Mouse (Mus musculus) ES-E14 (cell line): ENCODE measurements around the gene Rars. TPM values are rescaled to one million over a fixed set of nuclear protein-coding genes. Genes with fewer than 3 reads are reported as not detected.

ENCODE experiments used
- DNase-seq: peaks from one replicate; pipeline ENCODE4 v3.0.0-alpha.2; 2013; ENCODE audit warnings: low read depth, low spot score
- H3K27ac ChIP-seq: 2 replicates; pipeline ENCODE4 v1.5.1; 2012; ENCODE audit warnings: low read depth, mild to moderate bottlenecking, low read length, moderate library complexity, mixed read lengths; ENCODE audit not compliant: poor library complexity, insufficient read depth, severe bottlenecking
- H3K36me3 ChIP-seq: 2 replicates; pipeline ENCODE4 v1.6.1; 2012; ENCODE audit warnings: mild to moderate bottlenecking, low read length, moderate library complexity, mixed read lengths; ENCODE audit not compliant: control insufficient read depth, poor library complexity, insufficient read depth, severe bottlenecking
- H3K4me1 ChIP-seq, 2 experiments: fragments of 150-350 bp in 1 of 2; sonication (generic) in 1 of 2; 2 replicates each; pipeline ENCODE4 v1.6.1; 2012; ENCODE audit warnings: low read length in 2 of 2, mild to moderate bottlenecking in 1 of 2, mixed read lengths in 1 of 2; ENCODE audit not compliant: control insufficient read depth in 2 of 2, insufficient read depth in 2 of 2, poor library complexity in 1 of 2
- H3K4me3 ChIP-seq, 2 experiments: fragments of 150-350 bp in 1 of 2; sonication (generic) in 1 of 2; 2 replicates each; pipeline ENCODE4 v1.5.1; 2012; ENCODE audit warnings: low read length in 2 of 2, low read depth in 1 of 2, mild to moderate bottlenecking in 1 of 2, mixed read lengths in 1 of 2; ENCODE audit not compliant: insufficient read depth in 1 of 2, poor library complexity in 1 of 2, severe bottlenecking in 1 of 2
- H3K9ac ChIP-seq: 2 replicates; pipeline ENCODE4 v1.6.1; 2012; ENCODE audit warnings: low read depth, mild to moderate bottlenecking, low read length, mixed read lengths; ENCODE audit not compliant: poor library complexity, insufficient read depth, severe bottlenecking
- H3K9me3 ChIP-seq: fragments of 150-350 bp; sonication (generic); 2 replicates; pipeline ENCODE4 v1.6.1; 2012; ENCODE audit warnings: low read depth, mild to moderate bottlenecking, low read length; ENCODE audit not compliant: control insufficient read depth, insufficient read depth
- CHD2 ChIP-seq: IDR thresholded peaks from 2 replicates; pipeline ENCODE4 v1.6.1; 2014; ENCODE audit warnings: mild to moderate bottlenecking, low read depth, low read length, inconsistent platforms
- HCFC1 ChIP-seq: IDR thresholded peaks from 2 replicates; pipeline ENCODE4 v1.6.1; 2012; ENCODE audit warnings: low read length, inconsistent platforms, borderline replicate concordance; ENCODE audit not compliant: insufficient read depth
- MAFK ChIP-seq: IDR thresholded peaks from 2 replicates; pipeline ENCODE4 v1.6.1; 2014; ENCODE audit warnings: mild to moderate bottlenecking, low read depth, low read length, inconsistent platforms; ENCODE audit not compliant: insufficient read depth
- ZC3H11A ChIP-seq: IDR thresholded peaks from 2 replicates; pipeline ENCODE4 v1.6.1; 2012; ENCODE audit warnings: low read depth, mild to moderate bottlenecking, inconsistent platforms, low read length, borderline replicate concordance
- ZNF384 ChIP-seq: IDR thresholded peaks from 2 replicates; pipeline ENCODE4 v1.6.1; 2012; ENCODE audit warnings: low read depth, low read length, inconsistent platforms
- in situ Hi-C, 2 experiments: fragments of 600-800 bp; cut with MboI; formaldehyde crosslinking; loops; one replicate each; pipeline ENCODE4 v1.15.1; 2025; ENCODE audit warnings: low sequenced_read_pairs in 2 of 2, inconsistent platforms in 1 of 2; ENCODE audit not compliant: unreplicated experiment in 2 of 2
- total RNA-seq: library from RNA; depleted of rRNA; stranded (reverse); fragments of 300-350 nt; gene quantifications from 2 replicates; pipeline ENCODE4 v1.2.3, GENCODE M21; 2012

Gene Rars
- total RNA-seq, 1 experiment, result 156 TPM

DNA sequence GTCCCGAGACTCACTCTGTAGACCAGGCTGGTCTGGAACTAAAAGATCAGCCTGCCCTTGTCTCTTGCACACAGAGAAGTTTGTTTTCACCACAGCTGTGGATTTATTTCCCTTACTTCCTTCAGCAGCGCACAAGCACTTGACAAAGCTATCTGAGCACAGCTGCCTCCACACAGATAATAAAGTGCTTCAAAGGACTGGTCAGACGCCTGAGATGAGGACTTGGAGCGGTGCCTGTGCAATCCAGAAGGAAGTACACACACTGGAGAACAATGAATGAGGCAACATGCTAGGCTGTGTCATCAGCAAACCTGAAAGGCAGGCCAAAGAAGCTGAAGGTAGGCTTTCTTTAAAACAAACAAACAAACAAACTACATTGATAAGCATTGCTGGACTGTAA lies 2.2 kb downstream of the Rars start:
- H3K9me3 ChIP-seq, result no peaks in the 10 kb centered on the region
- H3K4me1 ChIP-seq, result peaks cover 2 to 6% of the 10 kb centered on the region in 2 experiments
- no peak overlapping the region for H3K4me3 ChIP-seq
- peaks cover 44% of the 10 kb centered on the region for H3K36me3 ChIP-seq
- no peak for DNase-seq
- TF ChIP-seq CHD2 (no peak), ZC3H11A (no peak), ZNF384 (no peak), MAFK (no peak), HCFC1 (no peak)
- no peak overlapping the region for H3K27ac ChIP-seq
- in situ Hi-C loops, result no loop called here
- H3K9ac ChIP-seq, result no peak overlapping the region

DNA sequence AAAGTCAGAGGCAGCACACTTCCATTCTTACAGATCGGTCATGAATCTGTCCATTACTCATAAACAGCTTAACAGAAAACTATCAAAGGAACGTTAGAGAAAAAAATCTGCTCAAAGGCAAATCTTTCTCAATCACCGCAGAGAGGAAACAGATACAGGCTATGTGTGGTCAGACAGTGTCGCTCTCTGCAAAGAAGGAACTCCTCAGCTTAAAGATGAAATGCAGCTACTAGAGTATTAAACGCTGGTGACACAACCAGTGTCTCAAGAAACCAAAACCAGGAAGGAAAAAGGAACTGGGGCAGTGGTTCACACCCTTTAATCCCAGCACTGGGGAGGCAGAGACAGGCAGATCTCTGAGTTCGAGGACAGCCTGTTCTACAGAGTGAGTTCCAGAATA lies 6.6 kb downstream of the Rars start:
- Histone ChIP-seq H3K4me3 (no peak overlapping the region), H3K27ac (no peak overlapping the region), H3K9me3 (no peaks in the 10 kb centered on the region), H3K9ac (no peak overlapping the region), H3K4me1 (peaks cover 0 to 3% of the 10 kb centered on the region in 2 experiments; a peak in 1 of 4 replicates), H3K36me3 (peaks cover 57% of the 10 kb centered on the region)
- no peak for DNase-seq
- in situ Hi-C loops, result no loop called here
- TF ChIP-seq CHD2 (no peak), HCFC1 (no peak), MAFK (no peak)

DNA sequence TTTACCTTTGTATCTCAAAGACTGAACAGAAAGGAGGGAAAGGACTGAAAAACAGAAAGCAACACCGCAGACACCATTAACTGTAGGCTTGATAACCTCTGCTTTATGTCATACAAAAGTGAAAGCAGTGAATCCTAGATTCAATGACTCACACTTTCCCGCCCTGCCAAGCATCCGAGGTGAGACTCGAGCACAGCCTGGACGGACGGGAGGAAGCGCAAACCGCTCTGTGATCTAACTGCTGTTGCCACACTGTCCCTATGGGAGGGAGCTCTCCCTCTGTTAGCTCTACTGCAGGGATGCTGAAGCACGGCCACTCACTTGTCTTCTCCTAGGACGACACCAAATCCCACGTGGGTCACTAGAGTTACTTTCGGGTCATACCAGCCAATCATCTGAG lies 18.0 kb downstream of the Rars start:
- TF ChIP-seq HCFC1, result no peak
- TF ChIP-seq ZC3H11A, result no peak
- no peak for TF ChIP-seq MAFK
- no peak for TF ChIP-seq CHD2
- TF ChIP-seq ZNF384, result no peak
- peaks cover 49% of the 10 kb centered on the region for H3K36me3 ChIP-seq
- H3K4me1 ChIP-seq, result peaks cover 0 to 1% of the 10 kb centered on the region in 2 experiments; a peak in 1 of 4 replicates
- in situ Hi-C loops, result no loop called here
- DNase-seq, result no peak
- no peaks in the 10 kb centered on the region for H3K9me3 ChIP-seq
- H3K9ac ChIP-seq, result no peak overlapping the region
- H3K27ac ChIP-seq, result no peak overlapping the region
- H3K4me3 ChIP-seq, result no peak overlapping the region

DNA sequence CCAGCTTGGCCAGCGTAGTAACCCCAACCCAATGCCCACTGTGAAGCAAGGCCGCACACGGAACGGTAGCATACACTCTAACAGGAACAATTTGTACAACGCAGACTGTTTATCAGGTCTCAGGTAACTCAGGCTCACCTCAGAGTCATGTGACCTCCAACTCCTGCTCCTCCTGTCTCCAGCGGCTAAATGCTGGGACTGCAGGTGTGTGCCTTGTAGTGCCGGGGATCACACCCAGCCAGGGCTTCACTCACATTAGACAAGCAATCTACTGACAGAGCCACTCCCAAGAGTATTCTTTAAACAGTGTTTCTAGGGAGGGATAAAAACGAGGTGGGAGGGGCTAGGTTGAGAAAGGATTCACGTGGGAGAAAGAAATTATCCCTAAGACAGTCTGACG lies 22.8 kb downstream of the Rars start:
- peaks cover 48% of the 10 kb centered on the region for H3K36me3 ChIP-seq
- in situ Hi-C loops, result no loop called here
- peaks cover 0 to 4% of the 10 kb centered on the region in 2 experiments; a peak in 1 of 4 replicates for H3K4me1 ChIP-seq
- no peaks in the 10 kb centered on the region for H3K9me3 ChIP-seq
- H3K4me3 ChIP-seq, result no peak overlapping the region
- TF ChIP-seq ZC3H11A (no peak), CHD2 (no peak), ZNF384 (no peak), MAFK (no peak), HCFC1 (no peak)
- no peak overlapping the region for H3K27ac ChIP-seq
- H3K9ac ChIP-seq, result no peak overlapping the region
- no peak for DNase-seq

DNA sequence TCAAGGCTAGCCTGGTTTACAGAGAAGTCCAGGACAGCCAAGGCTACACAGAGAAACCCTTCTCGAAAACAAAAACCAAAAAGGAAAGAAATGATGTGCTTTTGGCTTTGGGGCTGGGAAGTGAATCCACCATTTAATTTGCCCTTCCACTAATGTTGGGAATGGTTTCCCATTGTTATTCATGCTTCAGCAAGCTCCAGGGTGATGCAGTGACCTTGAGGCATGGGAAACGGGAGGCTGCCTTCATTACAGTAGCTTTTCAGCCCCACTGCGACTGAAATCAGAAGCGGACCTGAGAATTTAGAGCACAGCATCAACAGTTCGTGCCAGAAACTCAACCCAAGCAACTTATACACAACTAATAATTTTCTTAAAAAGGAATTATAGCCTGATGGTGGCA lies 33.0 kb downstream of the Rars start:
- H3K9ac ChIP-seq, result no peak overlapping the region
- no peaks in the 10 kb centered on the region for H3K9me3 ChIP-seq
- TF ChIP-seq MAFK (no peak), ZC3H11A (no peak), CHD2 (no peak), HCFC1 (no peak), ZNF384 (no peak)
- H3K4me1 ChIP-seq, result peaks cover 0 to 4% of the 10 kb centered on the region in 2 experiments; a peak in 1 of 4 replicates
- no peak for DNase-seq
- H3K27ac ChIP-seq, result no peak overlapping the region
- no peaks in the 10 kb centered on the region for H3K36me3 ChIP-seq
- no peak overlapping the region for H3K4me3 ChIP-seq
- in situ Hi-C loops, result no loop called here
